Mouse (Mus musculus) intestine, embryonic 14.5 days (tissue): Measurements from ENCODE around the gene Rab30. TPM values are rescaled to one million over a fixed set of nuclear protein-coding genes. Genes with fewer than 3 reads are reported as not detected.

ENCODE experiments used
- ATAC-seq: fragments of 200-750 bp; cut with Nextera tagmentation; replicated peaks from 2 replicates; pipeline ENCODE4 v1.8.0; 2017; ENCODE audit warnings: low read depth, moderate number of reproducible peaks, moderate TSS enrichment, moderate library complexity; ENCODE audit not compliant: low FRiP score, low TSS enrichment
- DNase-seq: peaks from one replicate; pipeline ENCODE4 v3.0.0-alpha.2; 2018; ENCODE audit warnings: low spot score
- H3K27ac ChIP-seq: fragments of 300-500 bp; sonication (generic); 2 replicates; pipeline ENCODE4 v1.5.1; 2014; ENCODE audit warnings: low read depth, mild to moderate bottlenecking, control low read depth
- H3K27me3 ChIP-seq: fragments of 300-500 bp; sonication (generic); replicated peaks from 2 replicates; pipeline ENCODE4 v1.6.1; 2014; ENCODE audit warnings: low read length, control low read depth; ENCODE audit not compliant: control insufficient read depth, insufficient read depth
- H3K36me3 ChIP-seq: fragments of 300-500 bp; sonication (generic); 2 replicates; pipeline ENCODE4 v1.6.1; 2014; ENCODE audit warnings: low read length, control low read depth; ENCODE audit not compliant: control insufficient read depth, insufficient read depth
- H3K4me1 ChIP-seq: fragments of 300-500 bp; sonication (generic); replicated peaks from 2 replicates; pipeline ENCODE4 v1.6.1; 2014; ENCODE audit warnings: low read length, control low read depth, mixed read lengths; ENCODE audit not compliant: control insufficient read depth, insufficient read depth
- H3K4me2 ChIP-seq: fragments of 300-500 bp; sonication (generic); 2 replicates; pipeline ENCODE4 v1.6.1; 2014; ENCODE audit warnings: low read length
- H3K4me3 ChIP-seq: fragments of 300-500 bp; sonication (generic); 2 replicates; pipeline ENCODE4 v1.5.1; 2014; ENCODE audit warnings: low read depth, low read length, control low read depth, mixed read lengths
- H3K9ac ChIP-seq: fragments of 300-500 bp; sonication (generic); 2 replicates; pipeline ENCODE4 v1.6.1; 2014; ENCODE audit warnings: mild to moderate bottlenecking, low read length
- H3K9me3 ChIP-seq: fragments of 300-500 bp; sonication (generic); 2 replicates; pipeline ENCODE4 v1.6.1; 2016; ENCODE audit warnings: low read length, control low read depth; ENCODE audit not compliant: control insufficient read depth
- WGBS: fragments of 180-500 bp; shearing (Covaris S2); extraction: QIAGEN DNeasy Blood & Tissue Kit; methylation state at CpG from one replicate; pipeline ENCODE4 v1.1.7; 2014; 5-methylcytosine and 5-hydroxymethylcytosine counted together
- polyA plus RNA-seq: library from polyadenylated mRNA; unstranded; fragments of >200 nt; fragmentation: Nextera tagmentation; extraction: Ambion mirVana; gene quantifications from 2 replicates; pipeline ENCODE4 v1.2.1, GENCODE M21; 2014

The Rab30 gene
- polyA plus RNA-seq, 1 experiment from 2014 or later = 19.1 TPM

DNA sequence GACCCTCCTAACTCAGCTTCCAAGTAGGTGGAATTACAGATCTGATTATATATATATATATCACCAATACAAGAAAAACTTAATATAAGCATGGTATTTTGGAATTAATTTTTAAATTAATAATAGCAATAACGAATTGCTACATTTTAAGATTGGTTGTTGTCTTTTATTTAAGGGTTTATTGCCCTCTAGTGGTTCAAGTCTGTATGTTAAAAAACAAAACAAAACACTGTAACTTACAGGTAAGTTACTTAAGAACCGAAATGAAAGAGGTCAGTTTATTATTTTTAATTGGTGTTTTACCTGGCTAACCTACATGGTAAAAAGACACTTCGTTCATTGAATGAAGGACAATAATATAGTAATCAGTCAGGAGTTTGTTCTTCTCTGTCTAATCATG, 128.8 kb downstream of the Rab30 start:
- Histone ChIP-seq H3K4me3 (no peak overlapping the region), H3K9ac (no peak overlapping the region), H3K9me3 (no peaks in the 10 kb centered on the region), H3K36me3 (peaks cover 4% of the 10 kb centered on the region; the same call in 1 of the 2 replicates), H3K27ac (no peak overlapping the region), H3K4me2 (no peak overlapping the region), H3K27me3 (no peaks in the 10 kb centered on the region), H3K4me1 (no peaks in the 10 kb centered on the region; the same call in 1 of the 2 replicates)
- no peak for DNase-seq
- WGBS = 76% methylated on average over 3 of the region's 3 CpGs
- no peak for ATAC-seq

GRCm38 (mm10) chr7:92871596-92871995, 130.2 kb downstream of the Rab30 start:
- no peak for ATAC-seq
- H3K9ac ChIP-seq = no peak overlapping the region

DNA sequence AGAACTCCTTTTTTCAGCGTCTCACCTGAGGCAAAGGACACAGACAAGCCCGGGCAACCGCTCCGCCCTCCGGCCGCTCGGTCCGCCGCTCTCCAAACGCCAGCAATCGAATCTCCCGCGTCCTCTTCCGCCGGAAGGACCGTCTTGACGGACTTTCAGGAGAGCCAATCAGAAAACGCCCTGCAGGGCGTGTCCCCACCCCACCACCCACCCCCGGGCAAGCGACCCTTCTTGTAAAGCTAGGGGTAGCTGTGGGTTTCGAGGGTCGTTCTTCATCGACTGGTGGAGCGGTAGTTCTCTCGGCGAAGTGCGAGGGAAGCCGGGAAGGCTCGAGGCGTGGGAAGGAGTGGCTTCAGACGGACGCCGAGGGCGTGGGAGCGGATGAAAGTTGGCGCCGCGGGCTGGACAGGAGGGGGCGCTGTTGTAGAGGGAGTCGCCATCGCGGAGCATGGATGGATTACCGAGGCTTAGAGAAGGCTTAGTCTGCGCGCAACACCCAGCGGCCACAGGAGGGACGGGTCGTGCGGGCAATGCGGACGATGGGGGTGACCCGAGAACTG, 132.8 kb downstream of the Rab30 start, which contains the start of the genes Ddias and Prcp:
Gene Ddias (minus strand): TSS at position 132 of the 560 bp plus-strand sequence.
Gene Prcp (plus strand): TSS at position 355 of the 560 bp plus-strand sequence.
- Histone ChIP-seq H3K4me1 (peaks cover 11% of the 10 kb centered on the region; the same call in 1 of the 2 replicates), H3K36me3 (no peaks in the 10 kb centered on the region; the same call in 1 of the 2 replicates), H3K9ac (peak within 1 kb of the TSS; percentile 79), H3K4me3 (peak within 1 kb of the TSS; percentile 74), H3K9me3 (no peaks in the 10 kb centered on the region), H3K27me3 (no peaks in the 10 kb centered on the region), H3K4me2 (peak within 1 kb of the TSS; percentile 77), H3K27ac (peak within 1 kb of the TSS; percentile 98)
- DNase-seq (peak; percentile 99), ATAC-seq (peak; percentile 87)
- under 1% methylated on average over 53 of the region's 53 CpGs for WGBS

More at GRCm38 (mm10) chr7:92871596-92871995, 130.2 kb downstream of the Rab30 start:
- Histone ChIP-seq H3K27ac (no peak overlapping the region), H3K4me2 (no peak overlapping the region), H3K9me3 (no peaks in the 10 kb centered on the region), H3K4me3 (no peak overlapping the region), H3K4me1 (peaks cover 6% of the 10 kb centered on the region; the same call in 1 of the 2 replicates), H3K36me3 (0 out of 2 replicates have a peak, but pooled peaks cover 4% of the 10 kb centered on the region), H3K27me3 (no peaks in the 10 kb centered on the region)
- WGBS = 91% methylated on average over 4 of the region's 4 CpGs
- no peak for DNase-seq

- Histone ChIP-seq H3K27me3 (no peaks in the 10 kb centered on the region), H3K27ac (peak overlapping the region; percentile 98), H3K9me3 (no peaks in the 10 kb centered on the region), H3K4me1 (peaks cover 11% of the 10 kb centered on the region; the same call in 1 of the 2 replicates), H3K4me3 (peak overlapping the region; percentile 74), H3K4me2 (peak overlapping the region; percentile 72), H3K9ac (peak overlapping the region; percentile 79), H3K36me3 (no peaks in the 10 kb centered on the region; the same call in 1 of the 2 replicates)
- ATAC-seq (peak; percentile 91), DNase-seq (peak; percentile 94)
- under 1% methylated on average over 25 of the region's 29 CpGs for WGBS
Measured at GRCm38 (mm10) chr7:92874761-92875408, 133.5 kb downstream of the Rab30 start.

GRCm38 (mm10) chr7:92876066-92876465, 134.7 kb downstream of the Rab30 start:
- no peaks in the 10 kb centered on the region for H3K9me3 ChIP-seq
- ATAC-seq (no peak), DNase-seq (no peak)
- H3K27me3 ChIP-seq = no peaks in the 10 kb centered on the region
- H3K4me3 ChIP-seq = peak overlapping the region; percentile 74
- H3K27ac ChIP-seq = 0 out of 2 replicates have a peak overlapping the region, but pooled peaks have one; percentile 57
- H3K4me1 ChIP-seq = peaks cover 11% of the 10 kb centered on the region; the same call in 1 of the 2 replicates
- peak overlapping the region; percentile 72 for H3K4me2 ChIP-seq
- whole genome bisulfite sequencing = 44% methylated on average over 3 of the region's 3 CpGs
- no peak overlapping the region for H3K9ac ChIP-seq
- no peaks in the 10 kb centered on the region; the same call in 1 of the 2 replicates for H3K36me3 ChIP-seq

DNA sequence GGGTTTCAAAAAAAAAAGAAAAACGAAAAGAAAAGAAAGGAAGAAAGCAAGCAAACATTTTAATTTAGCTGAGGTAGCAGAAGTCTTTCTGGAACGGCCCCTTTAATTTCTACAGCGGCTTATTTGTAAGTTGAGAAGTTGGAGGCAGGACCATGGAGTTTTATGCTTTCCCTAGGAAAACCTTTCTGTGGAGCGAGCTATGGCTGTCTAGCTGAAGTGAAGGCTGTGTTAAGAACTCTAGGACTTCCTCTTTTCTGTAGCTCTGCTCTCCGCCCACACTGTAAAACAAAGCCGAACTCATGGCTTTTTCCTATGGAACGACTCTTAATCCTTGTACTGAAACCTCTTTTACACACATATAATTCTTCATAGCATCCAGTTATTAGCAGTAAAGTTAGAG, 135.1 kb downstream of the Rab30 start:
- WGBS = 37% methylated on average over 7 of the region's 7 CpGs

DNA sequence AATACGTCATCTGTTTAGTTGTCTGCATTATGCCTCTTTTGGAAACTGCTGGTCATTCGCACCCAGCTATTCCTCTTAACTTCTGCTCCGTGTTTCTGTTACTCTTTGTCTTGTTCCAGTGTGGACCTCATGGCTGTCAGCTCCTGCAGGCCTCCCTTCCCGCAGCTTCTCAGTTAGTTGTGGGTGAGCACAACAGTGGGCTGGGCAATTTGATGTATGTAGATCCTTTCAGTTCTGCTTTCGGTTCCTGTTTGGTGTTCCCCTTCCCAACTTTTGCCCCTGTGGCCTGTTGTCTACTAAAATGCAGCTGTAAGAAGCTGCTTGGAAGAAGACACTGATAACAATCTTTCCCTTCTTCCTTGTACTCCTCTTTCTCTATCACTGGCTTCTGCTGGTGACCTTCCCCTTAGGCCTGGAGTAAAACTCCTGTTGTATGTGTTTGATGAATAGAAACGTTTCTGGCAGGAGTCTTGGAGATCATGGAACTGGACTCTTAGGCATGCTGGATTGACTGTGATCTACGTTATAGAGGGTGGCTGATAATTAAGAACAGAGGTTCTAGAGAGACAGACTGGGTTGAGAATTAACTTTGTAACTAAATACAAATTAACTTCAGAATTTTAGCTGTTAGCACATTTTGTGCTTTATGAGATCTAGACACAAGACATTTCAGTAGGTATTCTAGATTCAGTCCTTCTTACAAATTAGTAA, 137.3 kb downstream of the Rab30 start:
- Histone ChIP-seq H3K27ac (no peak overlapping the region), H3K9ac (no peak overlapping the region), H3K27me3 (no peaks in the 10 kb centered on the region), H3K36me3 (no peaks in the 10 kb centered on the region; the same call in 1 of the 2 replicates), H3K4me1 (peaks cover 11% of the 10 kb centered on the region; the same call in 1 of the 2 replicates), H3K4me2 (no peak overlapping the region), H3K4me3 (no peak overlapping the region), H3K9me3 (no peaks in the 10 kb centered on the region)
- DNase-seq (no peak), ATAC-seq (no peak)
- 82% methylated on average over 7 of the region's 7 CpGs for WGBS

More for the DNA sequence above, 135.1 kb downstream of the Rab30 start:
- H3K9me3 ChIP-seq = no peaks in the 10 kb centered on the region
- H3K27me3 ChIP-seq = no peaks in the 10 kb centered on the region
- peak overlapping the region; percentile 74 for H3K4me3 ChIP-seq
- H3K9ac ChIP-seq = peak overlapping the region; percentile 7; the same call in 1 of the 2 replicates
- H3K4me1 ChIP-seq = peaks cover 11% of the 10 kb centered on the region; the same call in 1 of the 2 replicates
- ATAC-seq = no peak
- peak overlapping the region; percentile 72 for H3K4me2 ChIP-seq
- H3K27ac ChIP-seq = peak overlapping the region; percentile 57
- DNase-seq = no peak
- H3K36me3 ChIP-seq = no peaks in the 10 kb centered on the region; the same call in 1 of the 2 replicates
